Mouse (Mus musculus) kidney, embryonic 15.5 days (tissue): Measurements from ENCODE around the gene Srebf2. TPM values are rescaled to one million over a fixed set of nuclear protein-coding genes. Genes with fewer than 3 reads are reported as not detected.

Experiments
- ATAC-seq: fragments of 200-750 bp; cut with Nextera tagmentation; replicated peaks from 2 replicates; pipeline ENCODE4 v1.8.0; 2017; ENCODE audit warnings: moderate TSS enrichment; ENCODE audit not compliant: low FRiP score
- H3K27ac ChIP-seq: fragments of 300-500 bp; sonication (generic); 2 replicates; pipeline ENCODE4 v1.5.1; 2015; ENCODE audit warnings: mild to moderate bottlenecking, inconsistent platforms
- H3K27me3 ChIP-seq: fragments of 300-500 bp; sonication (generic); 2 replicates; pipeline ENCODE4 v1.6.1; 2015; ENCODE audit warnings: inconsistent platforms
- H3K36me3 ChIP-seq: fragments of 300-500 bp; sonication (generic); 2 replicates; pipeline ENCODE4 v1.6.1; 2015; ENCODE audit warnings: inconsistent platforms
- H3K4me1 ChIP-seq: fragments of 300-500 bp; sonication (generic); 2 replicates; pipeline ENCODE4 v1.6.1; 2015; ENCODE audit warnings: inconsistent platforms
- H3K4me2 ChIP-seq: fragments of 300-500 bp; sonication (generic); 2 replicates; pipeline ENCODE4 v1.6.1; 2015; ENCODE audit warnings: moderate library complexity, mild to moderate bottlenecking, inconsistent platforms
- H3K4me3 ChIP-seq: fragments of 300-500 bp; sonication (generic); replicated peaks from 2 replicates; pipeline ENCODE4 v1.5.1; 2015; ENCODE audit warnings: mild to moderate bottlenecking, inconsistent platforms
- H3K9ac ChIP-seq: fragments of 300-500 bp; sonication (generic); 2 replicates; pipeline ENCODE4 v1.6.1; 2015; ENCODE audit warnings: mild to moderate bottlenecking, inconsistent platforms
- H3K9me3 ChIP-seq: fragments of 300-500 bp; sonication (generic); replicated peaks from 2 replicates; pipeline ENCODE4 v1.6.1; 2016; ENCODE audit warnings: inconsistent platforms
- WGBS: fragments of 180-500 bp; shearing (Covaris S2); methylation state at CpG from one replicate; pipeline ENCODE4 v1.1.7; 2015; ENCODE audit warnings: mixed read lengths; 5-methylcytosine and 5-hydroxymethylcytosine counted together
- polyA plus RNA-seq: library from polyadenylated mRNA; unstranded; fragments of >200 nt; fragmentation: Nextera tagmentation; extraction: Ambion mirVana; gene quantifications from 2 replicates; pipeline ENCODE4 v1.2.1, GENCODE M21; 2015

Gene Srebf2
- polyA plus RNA-seq, 1 experiment from 2014 or later, result 147 TPM

DNA sequence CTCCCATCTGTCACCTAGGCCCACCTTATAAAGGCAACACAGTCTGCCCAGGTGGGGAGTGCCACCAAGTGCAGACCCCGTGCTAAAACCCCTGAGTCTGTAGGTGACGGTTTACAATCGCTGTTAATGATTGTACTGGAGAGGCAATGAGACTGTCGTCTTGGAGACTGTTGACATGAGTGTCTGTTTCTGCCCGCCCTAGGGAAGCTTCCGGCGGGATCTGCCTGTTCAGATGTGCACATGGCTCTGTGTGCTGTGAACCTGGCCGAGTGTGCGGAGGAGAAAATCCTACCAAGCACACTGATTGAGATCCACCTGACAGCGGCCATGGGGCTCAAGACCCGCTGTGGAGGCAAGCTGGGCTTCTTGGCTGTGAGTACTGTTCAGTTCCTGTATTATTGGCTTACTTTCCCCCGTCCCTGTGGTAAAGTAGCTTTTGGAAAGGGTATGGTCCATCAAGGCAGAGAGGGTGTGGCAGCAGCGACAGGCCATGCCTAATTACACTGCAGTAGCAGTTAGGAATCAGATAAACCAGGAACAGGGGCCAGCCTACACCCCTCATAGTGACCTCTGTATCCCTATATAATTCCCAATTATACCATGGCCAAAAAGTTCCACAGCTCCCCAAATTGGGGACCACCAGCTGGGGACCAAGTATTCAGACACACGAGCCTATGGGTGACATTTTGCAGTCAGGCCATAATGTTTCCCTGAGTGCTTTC, 38.2 kb downstream of the Srebf2 start:
- H3K4me3 ChIP-seq, result no peak overlapping the region
- peak overlapping the region; percentile 73 for H3K27ac ChIP-seq
- H3K36me3 ChIP-seq, result peaks cover 94% of the 10 kb centered on the region
- no peak; the same call in 1 of the 2 replicates for ATAC-seq
- no peak overlapping the region for H3K9ac ChIP-seq
- no peak overlapping the region for H3K4me2 ChIP-seq
- 72% methylated on average over 14 of the region's 14 CpGs for WGBS
- no peaks in the 10 kb centered on the region for H3K27me3 ChIP-seq
- peaks cover 20% of the 10 kb centered on the region for H3K4me1 ChIP-seq
- no peaks in the 10 kb centered on the region; the same call in 1 of the 2 replicates for H3K9me3 ChIP-seq

DNA sequence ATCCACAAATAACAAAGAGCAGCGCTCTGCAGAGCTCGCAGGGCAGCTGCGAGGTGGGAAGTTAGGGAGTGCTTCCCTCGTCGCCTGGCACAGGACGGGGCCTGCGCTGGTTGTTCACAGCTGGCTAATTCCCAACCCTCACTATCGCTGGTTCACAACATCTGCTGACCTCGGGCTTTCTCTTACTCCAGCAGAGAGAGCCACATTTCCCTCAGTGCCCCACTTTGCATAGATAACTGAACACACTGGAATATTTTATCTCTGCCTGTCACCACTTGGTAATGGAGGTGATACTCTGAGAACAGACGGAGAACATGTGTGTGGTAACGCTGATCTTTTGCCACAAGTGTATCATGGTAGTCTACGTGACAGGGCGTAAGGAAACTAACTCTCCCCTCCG, 39.1 kb downstream of the Srebf2 start:
- Histone ChIP-seq H3K9ac (no peak overlapping the region), H3K27ac (no peak overlapping the region), H3K4me3 (no peak overlapping the region), H3K4me1 (peaks cover 26% of the 10 kb centered on the region), H3K9me3 (no peaks in the 10 kb centered on the region; the same call in 1 of the 2 replicates), H3K36me3 (peaks cover 92% of the 10 kb centered on the region), H3K4me2 (no peak overlapping the region), H3K27me3 (no peaks in the 10 kb centered on the region)
- no peak for ATAC-seq
- WGBS, result 74% methylated on average over 14 of the region's 14 CpGs

DNA sequence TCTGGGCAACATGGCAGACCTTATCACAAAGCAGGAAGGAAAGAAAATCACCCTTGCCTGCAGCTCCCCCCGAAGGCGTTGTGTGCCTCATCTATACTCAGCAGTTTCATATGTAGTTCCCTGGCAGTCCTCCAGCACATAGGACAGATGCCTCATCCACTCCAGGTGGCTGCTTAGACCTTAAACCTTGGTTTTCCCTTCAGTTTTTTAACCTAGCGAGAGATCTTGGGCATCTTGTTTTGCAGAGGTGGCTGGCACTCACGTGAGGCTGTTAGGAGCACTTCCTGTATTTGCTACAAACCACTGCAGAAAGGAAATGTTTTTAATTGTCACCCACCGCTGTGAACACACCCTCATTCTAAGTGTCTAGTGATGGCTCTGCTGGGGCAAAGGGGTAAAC, 40.0 kb downstream of the Srebf2 start:
- H3K4me2 ChIP-seq, result no peak overlapping the region
- no peaks in the 10 kb centered on the region; the same call in 1 of the 2 replicates for H3K9me3 ChIP-seq
- peaks cover 92% of the 10 kb centered on the region for H3K36me3 ChIP-seq
- ATAC-seq, result no peak
- 82% methylated on average over 5 of the region's 5 CpGs for WGBS
- no peak overlapping the region for H3K4me3 ChIP-seq
- H3K27me3 ChIP-seq, result no peaks in the 10 kb centered on the region
- no peak overlapping the region for H3K27ac ChIP-seq
- H3K4me1 ChIP-seq, result peaks cover 26% of the 10 kb centered on the region
- no peak overlapping the region for H3K9ac ChIP-seq

DNA sequence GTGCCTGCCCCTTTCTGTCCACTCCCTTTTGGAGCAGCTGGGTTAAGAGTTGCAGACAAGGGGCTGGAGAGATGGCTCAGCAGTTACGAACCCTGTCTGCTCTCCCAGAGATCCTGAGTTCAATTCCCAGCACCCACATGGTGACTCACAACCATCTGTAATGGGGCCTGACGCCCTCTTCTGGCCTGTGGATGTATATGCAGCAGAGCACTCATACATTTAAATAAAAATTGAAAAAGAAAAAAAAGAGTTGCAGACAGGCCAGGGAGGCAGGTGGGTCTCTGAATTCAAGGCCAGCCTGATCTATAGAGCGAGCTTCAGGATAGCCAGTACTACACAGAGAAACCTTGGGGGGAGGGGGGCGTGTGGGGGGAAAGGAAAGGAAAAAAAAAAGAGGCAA, 40.4 kb downstream of the Srebf2 start:
- Histone ChIP-seq H3K27ac (no peak overlapping the region), H3K4me1 (peaks cover 26% of the 10 kb centered on the region), H3K27me3 (no peaks in the 10 kb centered on the region), H3K4me3 (no peak overlapping the region), H3K9ac (no peak overlapping the region), H3K9me3 (no peaks in the 10 kb centered on the region; the same call in 1 of the 2 replicates), H3K36me3 (peaks cover 92% of the 10 kb centered on the region), H3K4me2 (no peak overlapping the region)
- no peak for ATAC-seq
- 84% methylated on average over 4 of the region's 4 CpGs for WGBS

DNA sequence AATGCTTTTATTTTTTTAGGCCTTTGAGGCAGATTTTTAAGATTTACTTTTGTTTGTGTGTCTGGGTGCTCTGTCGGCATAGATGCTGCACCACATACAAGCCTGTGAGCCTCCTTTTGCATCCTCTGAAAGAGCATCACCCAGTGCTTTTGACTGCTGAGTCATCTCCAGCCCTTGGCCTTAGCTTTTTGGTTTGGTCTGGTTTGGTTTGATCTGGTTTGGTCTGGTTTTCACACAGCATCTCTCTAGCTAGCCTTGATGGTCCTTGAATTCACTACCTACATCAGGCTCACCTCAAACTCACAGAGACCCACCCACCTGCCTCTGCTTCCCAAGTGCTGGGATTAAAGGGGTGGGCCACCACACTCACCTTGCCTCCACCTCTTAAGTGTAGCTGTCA, 40.9 kb downstream of the Srebf2 start:
- H3K9me3 ChIP-seq, result no peaks in the 10 kb centered on the region
- peaks cover 92% of the 10 kb centered on the region for H3K36me3 ChIP-seq
- ATAC-seq, result no peak
- no peak overlapping the region for H3K9ac ChIP-seq
- peaks cover 26% of the 10 kb centered on the region for H3K4me1 ChIP-seq
- WGBS, result 75% methylated on average over 1 of the region's 1 CpGs
- H3K4me2 ChIP-seq, result no peak overlapping the region
- H3K4me3 ChIP-seq, result no peak overlapping the region
- no peaks in the 10 kb centered on the region for H3K27me3 ChIP-seq
- no peak overlapping the region for H3K27ac ChIP-seq

DNA sequence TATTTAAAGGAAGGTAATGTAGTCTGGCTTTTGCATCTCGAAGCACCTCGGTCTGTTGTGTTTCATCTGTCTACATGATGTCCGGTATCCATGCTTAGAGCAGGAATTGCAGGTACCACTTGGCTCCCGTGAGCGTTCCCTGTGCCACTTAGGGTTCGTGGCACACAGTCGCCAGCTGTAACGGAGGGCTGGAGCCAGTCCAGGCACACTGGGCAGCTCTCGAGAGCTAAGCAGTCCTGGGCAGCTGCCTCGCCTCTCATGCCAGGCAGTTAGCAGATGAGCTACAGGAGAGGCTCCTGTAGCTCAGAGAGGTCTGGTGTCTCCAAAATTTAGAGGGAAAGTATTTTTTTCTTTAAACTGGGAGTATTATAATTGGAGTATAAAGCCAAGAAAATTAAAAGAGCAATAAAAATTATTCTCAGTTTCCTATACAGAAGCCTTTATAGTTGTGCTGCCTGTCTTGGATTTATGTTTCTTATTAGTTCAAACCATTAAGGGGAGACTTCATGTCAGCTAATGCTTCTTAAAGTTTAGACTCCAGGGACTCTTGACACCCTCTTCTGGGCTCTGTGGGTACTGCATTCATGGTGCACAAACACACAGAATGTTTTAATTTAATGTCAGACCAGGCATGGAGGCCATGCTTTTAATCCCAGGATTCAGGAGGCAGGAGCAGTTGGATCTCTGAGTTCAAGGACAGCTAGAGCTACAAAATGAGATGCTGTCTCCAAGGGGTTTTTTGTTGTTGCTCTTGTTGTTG, 41.7 kb downstream of the Srebf2 start:
- H3K4me1 ChIP-seq, result peaks cover 23% of the 10 kb centered on the region
- 97% methylated on average over 10 of the region's 10 CpGs for WGBS
- no peak overlapping the region for H3K9ac ChIP-seq
- no peaks in the 10 kb centered on the region for H3K9me3 ChIP-seq
- H3K27ac ChIP-seq, result no peak overlapping the region
- ATAC-seq, result no peak
- peaks cover 92% of the 10 kb centered on the region for H3K36me3 ChIP-seq
- no peak overlapping the region for H3K4me3 ChIP-seq
- H3K27me3 ChIP-seq, result no peaks in the 10 kb centered on the region
- no peak overlapping the region for H3K4me2 ChIP-seq

DNA sequence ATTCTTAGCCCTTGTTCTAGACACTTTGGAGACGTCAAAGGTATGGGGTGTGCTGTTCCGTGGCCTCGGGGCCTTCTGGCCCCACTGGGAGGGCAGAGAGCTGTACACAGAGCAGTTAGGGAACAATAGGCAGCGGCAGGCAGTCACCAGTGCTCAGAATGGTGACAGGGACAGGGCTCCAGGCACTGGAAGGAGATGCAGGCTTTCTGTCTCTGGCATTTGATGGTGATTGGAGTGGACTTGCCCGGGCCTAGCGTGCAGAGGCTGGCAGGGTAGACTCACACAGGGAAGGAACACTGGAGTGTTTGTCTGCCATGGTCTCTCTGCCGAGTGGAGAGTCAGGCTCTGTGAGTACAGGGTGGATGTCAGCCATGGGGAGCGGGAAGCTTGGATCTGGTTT, 45.6 kb downstream of the Srebf2 start:
- Histone ChIP-seq H3K27ac (no peak overlapping the region), H3K4me2 (no peak overlapping the region), H3K4me1 (peaks cover 6% of the 10 kb centered on the region; the same call in 1 of the 2 replicates), H3K36me3 (peaks cover 93% of the 10 kb centered on the region), H3K4me3 (no peak overlapping the region), H3K9me3 (no peaks in the 10 kb centered on the region), H3K9ac (no peak overlapping the region), H3K27me3 (no peaks in the 10 kb centered on the region)
- WGBS, result 92% methylated on average over 8 of the region's 8 CpGs
- no peak for ATAC-seq

DNA sequence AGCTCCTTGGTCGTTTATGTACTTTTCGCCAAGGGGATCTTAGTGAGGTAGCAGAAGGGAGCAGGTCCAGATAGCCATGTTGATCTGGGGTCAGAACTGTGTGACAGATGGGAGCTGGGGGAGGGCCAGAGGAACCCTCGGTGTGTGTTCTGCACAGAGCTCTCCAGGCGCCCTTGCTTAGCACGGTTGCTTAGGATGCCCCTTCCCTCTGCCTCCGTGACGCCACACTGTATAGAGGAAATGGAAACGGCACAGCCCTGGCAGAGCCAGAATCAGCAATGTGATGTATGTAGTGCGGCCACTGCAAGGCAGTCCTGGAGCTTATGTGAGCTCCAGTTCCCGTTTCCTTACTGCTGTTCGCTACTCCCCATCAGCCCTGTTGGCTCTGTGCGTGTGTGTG, 49.3 kb downstream of the Srebf2 start:
- Histone ChIP-seq H3K27ac (no peak overlapping the region), H3K27me3 (no peaks in the 10 kb centered on the region), H3K4me1 (no peaks in the 10 kb centered on the region), H3K4me3 (no peak overlapping the region), H3K36me3 (peaks cover 99% of the 10 kb centered on the region), H3K4me2 (no peak overlapping the region), H3K9me3 (no peaks in the 10 kb centered on the region), H3K9ac (no peak overlapping the region)
- 87% methylated on average over 12 of the region's 12 CpGs for WGBS
- no peak for ATAC-seq

DNA sequence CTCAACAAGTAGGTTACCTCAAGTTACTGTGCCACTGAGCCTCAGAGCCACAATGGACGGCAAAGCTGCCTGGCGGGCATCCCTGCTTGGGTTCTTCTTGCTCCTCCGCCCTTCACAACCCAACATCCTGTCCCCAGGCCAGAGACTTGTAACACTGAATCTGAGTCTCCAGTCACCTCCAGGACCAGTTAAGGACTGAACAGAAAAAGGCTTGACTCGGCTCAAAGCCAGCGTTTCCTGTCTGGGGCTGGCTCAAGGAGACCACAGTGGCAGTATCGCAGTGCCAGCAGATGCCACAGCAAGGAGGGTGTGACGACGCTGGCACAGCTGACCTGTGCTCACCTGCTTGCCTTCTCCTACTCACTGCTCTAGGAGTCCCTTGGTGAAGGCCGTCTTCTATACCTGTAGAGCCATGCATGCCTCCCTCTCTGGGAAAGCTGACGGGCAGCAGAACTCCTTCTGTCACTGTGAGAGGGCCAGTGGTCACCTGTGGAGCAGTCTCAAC, 50.3 kb downstream of the Srebf2 start:
- Histone ChIP-seq H3K27ac (no peak overlapping the region), H3K9me3 (no peaks in the 10 kb centered on the region), H3K9ac (no peak overlapping the region), H3K4me3 (no peak overlapping the region), H3K4me2 (no peak overlapping the region), H3K4me1 (no peaks in the 10 kb centered on the region), H3K36me3 (peaks cover 99% of the 10 kb centered on the region), H3K27me3 (no peaks in the 10 kb centered on the region)
- 93% methylated on average over 10 of the region's 10 CpGs for WGBS
- ATAC-seq, result no peak

DNA sequence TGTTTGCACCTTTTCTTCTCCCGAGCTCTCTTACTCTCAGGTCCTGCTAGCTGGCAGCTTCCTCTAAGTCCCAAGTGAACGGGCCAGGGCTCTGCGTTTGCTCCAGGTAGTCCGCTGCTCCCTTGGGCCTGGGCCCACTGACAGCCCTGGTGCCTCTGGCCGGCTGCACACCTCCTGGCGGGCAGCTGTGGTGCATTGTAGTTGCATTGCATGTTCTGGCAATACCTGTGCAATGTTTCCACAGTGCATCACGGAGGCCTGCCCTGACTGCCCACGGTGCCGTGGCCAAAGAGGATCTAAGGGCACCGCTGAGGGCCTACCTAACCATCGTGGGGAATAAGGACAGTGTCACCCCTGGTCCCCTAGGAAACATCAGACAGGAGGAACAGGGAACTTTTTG, 51.0 kb downstream of the Srebf2 start:
- 92% methylated on average over 11 of the region's 11 CpGs for WGBS
- H3K36me3 ChIP-seq, result peaks cover 98% of the 10 kb centered on the region
- no peak overlapping the region for H3K9ac ChIP-seq
- no peaks in the 10 kb centered on the region for H3K27me3 ChIP-seq
- H3K9me3 ChIP-seq, result no peaks in the 10 kb centered on the region
- H3K4me3 ChIP-seq, result no peak overlapping the region
- no peaks in the 10 kb centered on the region for H3K4me1 ChIP-seq
- no peak for ATAC-seq
- H3K27ac ChIP-seq, result no peak overlapping the region
- H3K4me2 ChIP-seq, result no peak overlapping the region

DNA sequence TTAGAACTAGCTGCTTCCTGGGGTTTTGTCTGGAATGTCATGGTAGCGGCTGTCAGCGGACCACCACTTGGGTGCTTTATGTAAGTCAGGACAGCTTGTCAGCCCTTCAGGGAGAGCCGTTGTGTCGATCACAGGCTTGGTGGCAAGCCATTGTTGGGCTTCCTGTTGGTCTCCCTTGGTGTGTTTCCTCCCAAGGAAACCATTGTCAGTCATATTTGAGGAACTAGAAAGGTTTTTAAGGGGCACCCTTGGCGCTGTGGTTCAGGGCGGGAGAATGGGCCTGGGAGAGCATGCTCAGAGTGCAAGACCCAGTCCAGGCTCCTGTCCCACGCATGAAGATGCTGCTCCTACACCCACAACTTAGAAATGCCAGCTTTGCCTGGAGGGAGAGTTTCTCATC, 51.4 kb downstream of the Srebf2 start:
- ATAC-seq, result no peak
- Histone ChIP-seq H3K9me3 (no peaks in the 10 kb centered on the region), H3K4me1 (no peaks in the 10 kb centered on the region), H3K27me3 (no peaks in the 10 kb centered on the region), H3K36me3 (peaks cover 98% of the 10 kb centered on the region), H3K9ac (no peak overlapping the region), H3K4me3 (no peak overlapping the region), H3K27ac (no peak overlapping the region), H3K4me2 (no peak overlapping the region)
- WGBS, result 85% methylated on average over 7 of the region's 7 CpGs

DNA sequence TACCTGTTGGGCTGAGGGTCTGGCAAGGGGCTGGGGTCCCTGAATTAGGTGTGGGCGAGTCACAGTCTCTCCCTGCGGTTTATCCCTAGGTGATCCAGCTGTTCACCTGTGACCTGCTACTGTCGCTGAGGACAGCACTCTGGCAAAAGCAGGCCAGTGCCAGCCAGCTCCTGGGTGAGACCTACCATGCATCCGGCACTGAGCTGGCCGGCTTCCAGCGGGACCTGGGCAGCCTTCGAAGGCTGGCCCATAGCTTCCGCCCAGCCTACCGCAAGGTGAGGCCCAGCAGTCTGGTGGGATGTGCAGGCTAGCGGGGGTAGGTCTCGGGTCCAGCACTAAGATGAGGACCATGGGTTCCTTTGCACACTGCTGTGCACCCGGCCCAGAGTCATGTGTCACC, 52.6 kb downstream of the Srebf2 start:
- 89% methylated on average over 12 of the region's 12 CpGs for WGBS
- no peaks in the 10 kb centered on the region for H3K4me1 ChIP-seq
- H3K27ac ChIP-seq, result no peak overlapping the region
- H3K27me3 ChIP-seq, result no peaks in the 10 kb centered on the region
- H3K4me3 ChIP-seq, result no peak overlapping the region
- H3K4me2 ChIP-seq, result no peak overlapping the region
- no peak for ATAC-seq
- no peak overlapping the region for H3K9ac ChIP-seq
- H3K9me3 ChIP-seq, result no peaks in the 10 kb centered on the region
- peaks cover 97% of the 10 kb centered on the region for H3K36me3 ChIP-seq
